Mouse (Mus musculus) MEL (cell line): ENCODE measurements at regions not wholly inside any gene's neighbourhood (a gene's known extent, or its start where the extent isn't known, plus 50 kb on each side); places are given as distances from the start of the nearest gene placed in this dataset.

Source experiments
- DNase-seq: peaks from one replicate; pipeline ENCODE4 v3.0.0; 2011; ENCODE audit warnings: low read depth, low spot score
- H3K27ac ChIP-seq: 2 replicates; pipeline ENCODE4 v1.5.1; 2012; ENCODE audit warnings: low read depth, mild to moderate bottlenecking, control low read depth, low read length, moderate library complexity; ENCODE audit not compliant: control insufficient read depth
- H3K27me3 ChIP-seq, 2 experiments: fragments of 150-350 bp in 1 of 2; sonication (generic) in 1 of 2; 2 replicates each; pipeline ENCODE4 v1.6.1; 2012; ENCODE audit warnings: low read length in 2 of 2, mild to moderate bottlenecking in 2 of 2, improper control_type of control experiment in 1 of 2, moderate library complexity in 1 of 2; ENCODE audit not compliant: insufficient read depth in 2 of 2, control insufficient read depth in 1 of 2
- H3K36me3 ChIP-seq, 2 experiments: 2 replicates each; pipeline ENCODE4 v1.6.1; 2012 to 2014; ENCODE audit warnings: low read length in 2 of 2, improper control_type of control experiment in 1 of 2, inconsistent platforms in 1 of 2, mild to moderate bottlenecking in 1 of 2; ENCODE audit not compliant: insufficient read depth in 2 of 2, control insufficient read depth in 1 of 2
- H3K4me1 ChIP-seq, 2 experiments: fragments of 150-350 bp in 1 of 2; sonication (generic) in 1 of 2; 2 replicates each; pipeline ENCODE4 v1.6.1; 2012; ENCODE audit warnings: low read length in 2 of 2, improper control_type of control experiment in 1 of 2, mild to moderate bottlenecking in 1 of 2; ENCODE audit not compliant: insufficient read depth in 2 of 2, control insufficient read depth in 1 of 2
- H3K4me3 ChIP-seq, 2 experiments: fragments of 150-350 bp in 1 of 2; sonication (generic) in 1 of 2; 2 replicates each; pipeline ENCODE4 v1.5.1; 2012; ENCODE audit warnings: low read depth in 2 of 2, low read length in 2 of 2, mild to moderate bottlenecking in 2 of 2, moderate library complexity in 2 of 2, control low read depth in 1 of 2, improper control_type of control experiment in 1 of 2; ENCODE audit not compliant: control insufficient read depth in 1 of 2, insufficient read depth in 1 of 2
- H3K79me2 ChIP-seq: 2 replicates; pipeline ENCODE4 v1.6.1; 2012; ENCODE audit warnings: mild to moderate bottlenecking, low read length, moderate library complexity; ENCODE audit not compliant: control insufficient read depth, poor library complexity, insufficient read depth
- H3K9ac ChIP-seq: 2 replicates; pipeline ENCODE4 v1.6.1; 2012; ENCODE audit warnings: low read depth, mild to moderate bottlenecking, control low read depth, low read length, moderate library complexity; ENCODE audit not compliant: control insufficient read depth, poor library complexity, severe bottlenecking
- H3K9me3 ChIP-seq: fragments of 150-350 bp; sonication (generic); replicated peaks from 2 replicates; pipeline ENCODE4 v1.6.1; 2012; ENCODE audit warnings: mild to moderate bottlenecking, low read length, improper control_type of control experiment, moderate library complexity; ENCODE audit not compliant: insufficient read depth
- CHD2 ChIP-seq: IDR thresholded peaks from 2 replicates; pipeline ENCODE4 v1.6.1; 2011; ENCODE audit warnings: low read length, improper control_type of control experiment
- CTCF ChIP-seq, 3 experiments: IDR thresholded peaks in 2 of 3; conservative IDR thresholded peaks in 1 of 3; 2 replicates each; pipeline ENCODE4 v1.5.1; 2011 to 2012; ENCODE audit warnings: low read length in 3 of 3, low read depth in 2 of 3, mild to moderate bottlenecking in 2 of 3, improper control_type of control experiment in 1 of 3, inconsistent platforms in 1 of 3, mixed read lengths in 1 of 3, moderate library complexity in 1 of 3; ENCODE audit not compliant: control insufficient read depth in 1 of 3, insufficient read depth in 1 of 3, poor library complexity in 1 of 3, severe bottlenecking in 1 of 3
- EP300 ChIP-seq, 2 experiments: IDR thresholded peaks; 2 replicates each; pipeline ENCODE4 v1.6.1; 2011; ENCODE audit warnings: improper control_type of control experiment in 2 of 2, low read length in 2 of 2, low read depth in 1 of 2, mild to moderate bottlenecking in 1 of 2
- ETS1 ChIP-seq: IDR thresholded peaks from 2 replicates; pipeline ENCODE4 v1.6.1; 2012; ENCODE audit warnings: low read depth, mild to moderate bottlenecking, inconsistent platforms, low read length, improper control_type of control experiment, moderate library complexity
- GABPA ChIP-seq: IDR thresholded peaks from 2 replicates; pipeline ENCODE4 v1.6.1; 2012; ENCODE audit warnings: low read depth, mild to moderate bottlenecking, inconsistent platforms, low read length, improper control_type of control experiment, moderate library complexity
- GATA1 ChIP-seq: IDR thresholded peaks from 2 replicates; pipeline ENCODE4 v1.6.1; 2011; ENCODE audit warnings: low read depth, low read length, improper control_type of control experiment
- HCFC1 ChIP-seq: IDR thresholded peaks from 2 replicates; pipeline ENCODE4 v1.6.1; 2012; ENCODE audit warnings: low read depth, mild to moderate bottlenecking, inconsistent platforms, low read length, improper control_type of control experiment, moderate library complexity
- JUND ChIP-seq: IDR thresholded peaks from 2 replicates; pipeline ENCODE4 v1.6.1; 2011; ENCODE audit warnings: low read depth, mild to moderate bottlenecking, improper control_type of control experiment, low read length
- KAT2A ChIP-seq: conservative IDR thresholded peaks from 2 replicates; pipeline ENCODE4 v1.6.1; 2012; ENCODE audit warnings: low read depth, low read length, improper control_type of control experiment, inconsistent platforms
- MAZ ChIP-seq: IDR thresholded peaks from 2 replicates; pipeline ENCODE4 v1.6.1; 2012; ENCODE audit warnings: low read depth, mild to moderate bottlenecking, inconsistent platforms, low read length, improper control_type of control experiment
- MEF2A ChIP-seq: IDR thresholded peaks from 2 replicates; pipeline ENCODE4 v1.6.1; 2014; ENCODE audit warnings: low read depth, mild to moderate bottlenecking, inconsistent platforms, low read length, improper control_type of control experiment; ENCODE audit not compliant: poor library complexity, insufficient replicate concordance, severe bottlenecking; ENCODE audit errors: extremely low read depth
- MXI1 ChIP-seq: IDR thresholded peaks from 2 replicates; pipeline ENCODE4 v1.6.1; 2011; ENCODE audit warnings: mild to moderate bottlenecking, low read depth, low read length, improper control_type of control experiment
- MYB ChIP-seq: IDR thresholded peaks from 2 replicates; pipeline ENCODE4 v1.6.1; 2011; ENCODE audit warnings: mild to moderate bottlenecking, low read depth, low read length, improper control_type of control experiment
- MYC ChIP-seq: IDR thresholded peaks from 2 replicates; pipeline ENCODE4 v1.6.1; 2011; ENCODE audit warnings: low read depth, mild to moderate bottlenecking, low read length, improper control_type of control experiment, moderate library complexity
- NELFE ChIP-seq: IDR thresholded peaks from 2 replicates; pipeline ENCODE4 v1.6.1; 2011; ENCODE audit warnings: low read depth, low read length, improper control_type of control experiment
- NRF1 ChIP-seq: IDR thresholded peaks from 2 replicates; pipeline ENCODE4 v1.6.1; 2014; ENCODE audit warnings: low read depth, mild to moderate bottlenecking, inconsistent platforms, low read length, improper control_type of control experiment, moderate library complexity; ENCODE audit not compliant: poor library complexity, insufficient read depth, severe bottlenecking
- POLR2A ChIP-seq, 2 experiments: IDR thresholded peaks; 2 replicates each; pipeline ENCODE4 v1.6.1; 2011 to 2012; ENCODE audit warnings: low read length in 2 of 2, mild to moderate bottlenecking in 2 of 2, control low read depth in 1 of 2, improper control_type of control experiment in 1 of 2, low read depth in 1 of 2, moderate library complexity in 1 of 2; ENCODE audit not compliant: control insufficient read depth in 1 of 2, insufficient read depth in 1 of 2, poor library complexity in 1 of 2
- POLR2AphosphoS5 ChIP-seq: IDR thresholded peaks from 2 replicates; pipeline ENCODE4 v1.6.1; 2012; ENCODE audit warnings: low read depth, borderline replicate concordance, mild to moderate bottlenecking, inconsistent platforms, low read length, moderate library complexity, mixed read lengths
- RAD21 ChIP-seq: IDR thresholded peaks from 2 replicates; pipeline ENCODE4 v1.6.1; 2011; ENCODE audit warnings: mild to moderate bottlenecking, low read depth, low read length, improper control_type of control experiment
- RCOR1 ChIP-seq: IDR thresholded peaks from 2 replicates; pipeline ENCODE4 v1.6.1; 2012; ENCODE audit warnings: low read depth, mild to moderate bottlenecking, inconsistent platforms, low read length, improper control_type of control experiment
- SIN3A ChIP-seq: IDR thresholded peaks from 2 replicates; pipeline ENCODE4 v1.6.1; 2012; ENCODE audit warnings: low read length, improper control_type of control experiment, inconsistent platforms
- SMC3 ChIP-seq: IDR thresholded peaks from 2 replicates; pipeline ENCODE4 v1.6.1; 2011; ENCODE audit warnings: low read depth, low read length, improper control_type of control experiment
- TAL1 ChIP-seq: IDR thresholded peaks from 2 replicates; pipeline ENCODE4 v1.6.1; 2012; ENCODE audit warnings: mild to moderate bottlenecking, inconsistent platforms, low read length, moderate library complexity, mixed read lengths
- TBP ChIP-seq: IDR thresholded peaks from 2 replicates; pipeline ENCODE4 v1.8.0; 2011; ENCODE audit warnings: low read depth, low read length, improper control_type of control experiment
- TCF12 ChIP-seq: IDR thresholded peaks from 2 replicates; pipeline ENCODE4 v1.6.1; 2014; ENCODE audit warnings: low read depth, mild to moderate bottlenecking, inconsistent platforms, low read length, improper control_type of control experiment, moderate library complexity
- ZC3H11A ChIP-seq: IDR thresholded peaks from 2 replicates; pipeline ENCODE4 v1.6.1; 2012; ENCODE audit warnings: low read depth, mild to moderate bottlenecking, inconsistent platforms, low read length, improper control_type of control experiment
- ZKSCAN1 ChIP-seq: IDR thresholded peaks from 2 replicates; pipeline ENCODE4 v1.6.1; 2012; ENCODE audit warnings: low read depth, mild to moderate bottlenecking, inconsistent platforms, low read length, improper control_type of control experiment, moderate library complexity
- ZMIZ1 ChIP-seq: IDR thresholded peaks from 2 replicates; pipeline ENCODE4 v1.6.1; 2012; ENCODE audit warnings: low read depth, mild to moderate bottlenecking, inconsistent platforms, low read length, improper control_type of control experiment, moderate library complexity
- ZNF384 ChIP-seq: IDR thresholded peaks from 2 replicates; pipeline ENCODE4 v1.6.1; 2012; ENCODE audit warnings: low read depth, mild to moderate bottlenecking, inconsistent platforms, low read length, improper control_type of control experiment

DNA sequence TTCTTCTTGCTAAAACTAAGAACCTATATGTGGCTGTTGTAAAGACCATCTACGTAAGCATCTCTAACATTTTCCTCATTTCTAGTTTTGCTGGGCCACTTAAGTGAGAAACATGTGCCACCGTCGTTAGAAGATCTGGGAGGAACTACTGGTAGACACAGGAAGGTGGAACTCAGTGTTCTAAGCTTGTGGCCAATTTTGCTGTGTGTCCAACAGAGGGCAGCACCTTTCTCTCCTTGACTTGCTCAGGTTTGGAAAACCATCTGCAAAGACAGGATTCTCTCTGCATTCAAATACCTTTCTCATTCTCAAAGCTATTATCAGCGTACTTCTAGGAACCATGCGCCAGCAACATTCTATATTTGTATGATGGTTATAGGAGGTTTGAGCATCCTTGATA lies 69.8 kb upstream of the Rcn1 start:
- Histone ChIP-seq H3K79me2 (no peaks in the 10 kb centered on the region), H3K4me1 (no peaks in the 10 kb centered on the region), H3K4me3 (no peak overlapping the region), H3K27me3 (peaks cover 3% of the 10 kb centered on the region in 2 experiments; a peak in 2 of 4 replicates), H3K9ac (no peak overlapping the region), H3K36me3 (no peaks in the 10 kb centered on the region), H3K27ac (no peak overlapping the region), H3K9me3 (no peaks in the 10 kb centered on the region)
- TF ChIP-seq GATA1 (no peak), ZNF384 (no peak), HCFC1 (no peak), TCF12 (no peak), EP300 (IDR thresholded peaks at IDR 0.05; ENCODE audit: low read depth in 1 of 2, low read length in 2 of 2) (no peak), TAL1 (no peak), ETS1 (no peak), MEF2A (no peak), MAZ (no peak), GABPA (no peak), SMC3 (peak; percentile 79), POLR2A (IDR thresholded peaks at IDR 0.05; ENCODE audit: control insufficient read depth in 1 of 2, insufficient read depth in 1 of 2, low read depth in 1 of 2, low read length in 2 of 2, poor library complexity in 1 of 2) (no peak), ZMIZ1 (no peak), ZKSCAN1 (no peak), NRF1 (no peak), SIN3A (no peak), CTCF (IDR thresholded peaks at IDR 0.05 in 2 of 3, conservative IDR thresholded peaks at IDR 0.05 in 1 of 3; ENCODE audit: control insufficient read depth in 1 of 3, insufficient read depth in 1 of 3, low read depth in 2 of 3, low read length in 3 of 3, poor library complexity in 1 of 3, severe bottlenecking in 1 of 3) (peak; percentile 55 to 68 (median 67)), KAT2A (no peak), RAD21 (peak; percentile 72), NELFE (no peak), MXI1 (no peak), CHD2 (no peak), POLR2AphosphoS5 (no peak), MYC (no peak), TBP (no peak), RCOR1 (no peak), MYB (no peak), JUND (no peak), ZC3H11A (peak; percentile 54)
- peak; percentile 53 for DNase-seq
